ENCODE assay signal across 8 mouse cellular contexts in the genomic region with DNA sequence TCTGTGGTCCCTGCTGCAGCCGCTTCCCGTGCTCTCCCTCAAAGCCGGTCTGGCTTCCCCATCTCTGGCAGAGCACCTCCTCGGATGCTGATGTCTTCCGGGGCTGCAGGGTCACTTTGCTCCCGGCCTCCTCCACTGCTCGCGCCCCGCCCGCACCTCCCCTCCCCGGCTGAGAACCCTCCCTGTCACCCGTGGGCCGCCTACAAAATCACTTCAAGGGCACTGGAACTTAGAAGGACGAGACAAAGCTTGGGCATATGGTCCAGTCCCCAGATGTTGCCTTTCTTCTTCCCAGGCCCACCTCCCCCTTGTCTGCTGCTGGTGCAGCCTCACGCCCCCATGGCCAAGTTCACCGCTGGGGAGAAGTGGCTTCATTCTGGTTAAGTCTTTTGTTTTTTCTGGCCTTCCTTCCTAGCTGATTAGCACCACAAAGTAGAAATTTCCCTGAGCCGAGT.
DNase-seq lines count a peak whose midpoint lies in the region; ATAC-seq lines count a peak whose summit lies in the region.

No protein-coding gene starts in this region.

- DNase-seq in liver, embryonic 11.5 days (ENCODE audit: low spot score), result peak; percentile 37
- no peak for DNase-seq in liver
- DNase-seq in embryo, embryonic 9.5 days (ENCODE audit: extremely low spot score), result peak; percentile 50
- DNase-seq in layer of hippocampus, adult 9-10 months (ENCODE audit: low spot score), result no peak
- no peak for DNase-seq in urinary bladder, adult 18-20 months (ENCODE audit: low spot score in 2 of 2)
- DNase-seq in thymus, postnatal 25 days, result no peak

- H3K4me1 ChIP-seq in liver, embryonic 11.5 days (replicated peaks; ENCODE audit: control insufficient read depth, insufficient read depth, low read length), result 0 out of 2 replicates have a peak, but pooled peaks cover 3% of the 10 kb centered on the region
- H3K4me1 ChIP-seq in midbrain, embryonic 13.5 days (replicated peaks), result peaks cover 18% of the 10 kb centered on the region

- ATAC-seq in liver, embryonic 11.5 days (replicated peaks; ENCODE audit: low FRiP score), result no peak
- ATAC-seq in hematopoietic stem cell, adult 5-6 weeks (replicated peaks in 1 of 2; ENCODE audit: insufficient read depth in 1 of 2, low FRiP score in 2 of 2, low TSS enrichment in 1 of 2, low read depth in 1 of 2, poor library complexity in 2 of 2, severe bottlenecking in 2 of 2), result peak; percentile 20 to 25; a peak in 1 of 4 replicates
- ATAC-seq in midbrain, embryonic 13.5 days, result peak; percentile 60

- H3K9ac ChIP-seq in liver, embryonic 11.5 days (ENCODE audit: low read depth, low read length), result no peak overlapping the region
- peak overlapping the region; percentile 39 for H3K9ac ChIP-seq in midbrain, embryonic 13.5 days (replicated peaks)

- H3K4me2 ChIP-seq in liver, embryonic 11.5 days, result peak overlapping the region; percentile 78
- peak overlapping the region; percentile 89 for H3K4me2 ChIP-seq in midbrain, embryonic 13.5 days (replicated peaks)

- H3K27ac ChIP-seq in liver, embryonic 11.5 days (ENCODE audit: low read depth, low read length), result no peak overlapping the region
- H3K27ac ChIP-seq in midbrain, embryonic 13.5 days, result 0 out of 2 replicates have a peak overlapping the region, but pooled peaks have one; percentile 31

- no peaks in the 10 kb centered on the region for H3K36me3 ChIP-seq in liver, embryonic 11.5 days (ENCODE audit: control insufficient read depth, insufficient read depth, low read length)
- no peaks in the 10 kb centered on the region for H3K36me3 ChIP-seq in midbrain, embryonic 13.5 days

- peaks cover 22% of the 10 kb centered on the region for H3K27me3 ChIP-seq in liver, embryonic 11.5 days (replicated peaks; ENCODE audit: control insufficient read depth, insufficient read depth, low read length)
- H3K27me3 ChIP-seq in midbrain, embryonic 13.5 days, result peaks cover 17% of the 10 kb centered on the region

- WGBS in liver, embryonic 11.5 days, result 4% methylated on average over 17 of the region's 17 CpGs
- under 1% methylated on average over 17 of the region's 17 CpGs for WGBS in midbrain, embryonic 13.5 days

- no peaks in the 10 kb centered on the region for H3K9me3 ChIP-seq in liver, embryonic 11.5 days (ENCODE audit: control insufficient read depth, low read length)
- H3K9me3 ChIP-seq in midbrain, embryonic 13.5 days, result no peaks in the 10 kb centered on the region

- H3K4me3 ChIP-seq in liver, embryonic 11.5 days (ENCODE audit: low read depth, low read length), result 0 out of 2 replicates have a peak overlapping the region, but pooled peaks have one; percentile 41
- H3K4me3 ChIP-seq in midbrain, embryonic 13.5 days (replicated peaks), result peak overlapping the region; percentile 44

Comparison
In these comparisons a context has a peak if more than half of its experiments do, and no peak if none do; other contexts are left out.
1. DNase-seq: peak in liver, embryonic 11.5 days (single experiment) and embryo, embryonic 9.5 days (single experiment); none in liver (single experiment), layer of hippocampus, adult 9-10 months (single experiment), urinary bladder, adult 18-20 months (0 of 2) and thymus, postnatal 25 days (single experiment).